Mouse (Mus musculus) lung, embryonic 14.5 days (tissue): ENCODE measurements at regions not wholly inside any gene's neighbourhood (a gene's known extent, or its start where the extent isn't known, plus 50 kb on each side); places are given as distances from the start of the nearest gene placed in this dataset.

Source experiments
- ATAC-seq: fragments of 200-750 bp; cut with Nextera tagmentation; 2 replicates; pipeline ENCODE4 v1.8.0; 2017; ENCODE audit warnings: mild to moderate bottlenecking, moderate TSS enrichment, moderate library complexity; ENCODE audit not compliant: insufficient read depth
- DNase-seq: peaks from one replicate; pipeline ENCODE4 v3.0.0-alpha.2; 2015
- H3K27ac ChIP-seq: fragments of 300-500 bp; sonication (generic); 2 replicates; pipeline ENCODE4 v1.5.1; 2014; ENCODE audit warnings: low read depth, mild to moderate bottlenecking, moderate library complexity
- H3K27me3 ChIP-seq: fragments of 300-500 bp; sonication (generic); 2 replicates; pipeline ENCODE4 v1.6.1; 2014; ENCODE audit warnings: low read length, control low read depth; ENCODE audit not compliant: insufficient read depth
- H3K36me3 ChIP-seq: fragments of 300-500 bp; sonication (generic); 2 replicates; pipeline ENCODE4 v1.6.1; 2014; ENCODE audit warnings: control low read depth; ENCODE audit not compliant: insufficient read depth
- H3K4me1 ChIP-seq: fragments of 300-500 bp; sonication (generic); 2 replicates; pipeline ENCODE4 v1.6.1; 2014; ENCODE audit warnings: antibody characterized with exemption, control low read depth; ENCODE audit not compliant: insufficient read depth
- H3K4me2 ChIP-seq: fragments of 300-500 bp; sonication (generic); 2 replicates; pipeline ENCODE4 v1.6.1; 2014; ENCODE audit warnings: mild to moderate bottlenecking
- H3K4me3 ChIP-seq: fragments of 300-500 bp; sonication (generic); 2 replicates; pipeline ENCODE4 v1.5.1; 2014; ENCODE audit warnings: low read depth, low read length
- H3K9ac ChIP-seq: fragments of 300-500 bp; sonication (generic); 2 replicates; pipeline ENCODE4 v1.6.1; 2014
- H3K9me3 ChIP-seq: fragments of 300-500 bp; sonication (generic); 2 replicates; pipeline ENCODE4 v1.6.1; 2016; ENCODE audit warnings: low read depth, low read length, control low read depth
- CTCF ChIP-seq: IDR thresholded peaks from 2 replicates; pipeline ENCODE4 v1.5.1; 2016; ENCODE audit warnings: antibody characterized with exemption, low read depth
- WGBS: fragments of 180-500 bp; shearing (Covaris S2); extraction: QIAGEN DNeasy Blood & Tissue Kit; methylation state at CpG from one replicate; pipeline ENCODE4 v1.1.7; 2014; 5-methylcytosine and 5-hydroxymethylcytosine counted together

DNA sequence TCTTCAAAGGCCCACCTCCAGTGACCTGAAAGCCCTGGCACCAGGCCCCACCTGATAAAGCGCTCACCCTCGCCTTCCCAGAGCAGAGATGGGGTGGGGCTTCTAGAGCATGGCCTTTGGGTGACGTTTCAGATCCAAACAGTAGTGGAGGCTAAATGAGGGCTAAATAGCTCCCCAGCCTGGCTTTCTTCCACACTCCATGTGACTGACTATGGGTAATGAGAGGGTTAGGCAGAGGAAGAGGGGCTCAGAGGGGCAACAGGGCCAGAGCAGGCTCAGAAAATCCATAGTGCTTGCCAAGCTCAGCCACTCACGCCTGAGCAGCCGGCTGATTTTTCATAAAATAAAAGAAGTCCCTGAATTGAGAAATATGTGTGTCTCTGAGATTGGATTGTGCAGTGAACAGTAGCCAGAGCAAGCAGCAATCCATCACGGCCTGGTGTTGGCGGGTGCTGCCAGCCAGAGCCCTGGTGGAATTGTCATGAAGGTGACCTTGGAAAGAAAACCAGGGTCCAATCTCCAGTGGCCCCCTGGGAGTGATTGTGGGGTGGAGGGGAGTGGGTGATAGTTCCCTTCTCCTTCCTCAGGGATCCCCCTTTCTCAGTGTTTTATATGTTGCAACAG lies 128.9 kb downstream of the Dmrta2 start:
- H3K27ac ChIP-seq: no peak overlapping the region
- ATAC-seq (no peak), DNase-seq (no peak)
- 63% methylated on average over 7 of the region's 7 CpGs for WGBS
- H3K4me3 ChIP-seq: no peak overlapping the region
- no peak overlapping the region for H3K9ac ChIP-seq
- no peaks in the 10 kb centered on the region for H3K9me3 ChIP-seq
- no peaks in the 10 kb centered on the region for H3K36me3 ChIP-seq
- H3K27me3 ChIP-seq: no peaks in the 10 kb centered on the region
- no peaks in the 10 kb centered on the region for H3K4me1 ChIP-seq
- TF ChIP-seq CTCF: no peak
- H3K4me2 ChIP-seq: no peak overlapping the region

DNA sequence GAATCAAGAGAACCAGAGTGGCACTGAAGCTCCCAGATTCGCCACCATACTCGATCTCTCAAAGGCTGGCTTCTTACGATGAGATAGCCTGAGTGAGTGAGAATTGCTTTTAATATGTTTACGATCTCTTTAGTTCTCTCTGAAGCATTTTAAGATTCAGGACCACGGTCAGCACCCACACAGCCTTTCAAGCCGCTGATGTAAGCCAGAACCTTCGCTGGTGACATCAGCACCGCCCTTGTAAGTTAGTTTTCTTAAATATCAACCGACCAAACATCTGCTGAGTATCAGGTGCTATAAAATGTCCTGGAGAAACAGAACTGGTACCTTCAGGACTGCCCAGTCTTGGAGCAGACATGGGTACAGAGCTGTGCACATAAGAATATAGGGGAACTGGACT lies 141.6 kb downstream of the Dmrta2 start:
- Histone ChIP-seq H3K27ac (no peak overlapping the region), H3K4me2 (no peak overlapping the region), H3K36me3 (no peaks in the 10 kb centered on the region), H3K4me3 (no peak overlapping the region), H3K9ac (no peak overlapping the region), H3K9me3 (no peaks in the 10 kb centered on the region), H3K4me1 (no peaks in the 10 kb centered on the region), H3K27me3 (no peaks in the 10 kb centered on the region)
- no peak for ATAC-seq
- no peak for TF ChIP-seq CTCF
- peak; percentile 87 for DNase-seq
- 19% methylated on average over 9 of the region's 9 CpGs for WGBS

DNA sequence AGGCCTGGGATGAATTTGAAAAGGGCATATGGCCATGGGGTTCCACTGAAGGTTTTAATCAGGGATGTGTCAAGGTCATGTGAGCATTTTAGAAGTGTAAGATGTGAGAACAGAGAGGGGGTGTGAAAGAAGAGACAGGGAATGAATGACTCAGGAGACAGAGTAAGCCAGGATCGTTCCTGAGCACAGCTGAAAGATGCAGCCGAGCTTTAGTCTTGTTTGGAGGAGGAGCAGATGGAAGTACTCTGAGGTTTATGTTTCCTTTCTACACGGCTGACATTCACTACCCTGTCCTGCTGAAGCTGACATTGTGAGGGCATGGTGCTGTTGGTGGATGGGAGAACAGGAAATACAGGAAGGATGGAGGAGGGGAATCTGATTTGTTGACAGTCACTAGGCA lies 142.0 kb downstream of the Dmrta2 start:
- Histone ChIP-seq H3K4me2 (no peak overlapping the region), H3K4me3 (no peak overlapping the region), H3K9me3 (no peaks in the 10 kb centered on the region), H3K36me3 (no peaks in the 10 kb centered on the region), H3K27ac (no peak overlapping the region), H3K4me1 (no peaks in the 10 kb centered on the region), H3K9ac (no peak overlapping the region), H3K27me3 (no peaks in the 10 kb centered on the region)
- DNase-seq (no peak), ATAC-seq (no peak)
- no peak for TF ChIP-seq CTCF
- 36% methylated on average over 3 of the region's 3 CpGs for WGBS

DNA sequence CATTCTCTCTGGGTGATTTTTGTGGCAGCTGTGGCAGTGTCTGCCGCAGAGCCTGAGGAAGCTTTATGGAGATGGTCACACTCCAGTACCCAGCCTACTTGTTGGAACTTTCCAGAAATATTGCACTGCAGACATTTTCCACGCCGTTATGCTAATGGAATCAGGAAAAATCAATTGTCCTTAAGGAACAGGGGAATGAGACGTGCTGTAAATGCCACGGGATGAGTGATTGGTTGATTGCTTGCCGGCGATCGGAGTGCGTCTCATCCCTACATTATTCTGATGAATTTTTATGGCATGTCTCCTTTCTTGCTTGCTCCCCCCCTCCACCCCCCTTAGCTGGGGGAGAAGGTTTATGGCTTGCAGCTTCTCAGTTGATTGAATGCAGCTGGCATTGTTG lies 142.9 kb downstream of the Dmrta2 start:
- Histone ChIP-seq H3K9me3 (no peaks in the 10 kb centered on the region), H3K27me3 (no peaks in the 10 kb centered on the region), H3K36me3 (no peaks in the 10 kb centered on the region), H3K4me2 (no peak overlapping the region), H3K4me1 (no peaks in the 10 kb centered on the region), H3K4me3 (no peak overlapping the region), H3K9ac (no peak overlapping the region), H3K27ac (no peak overlapping the region)
- TF ChIP-seq CTCF: no peak
- 63% methylated on average over 9 of the region's 9 CpGs for WGBS
- no peak for ATAC-seq
- DNase-seq: no peak

DNA sequence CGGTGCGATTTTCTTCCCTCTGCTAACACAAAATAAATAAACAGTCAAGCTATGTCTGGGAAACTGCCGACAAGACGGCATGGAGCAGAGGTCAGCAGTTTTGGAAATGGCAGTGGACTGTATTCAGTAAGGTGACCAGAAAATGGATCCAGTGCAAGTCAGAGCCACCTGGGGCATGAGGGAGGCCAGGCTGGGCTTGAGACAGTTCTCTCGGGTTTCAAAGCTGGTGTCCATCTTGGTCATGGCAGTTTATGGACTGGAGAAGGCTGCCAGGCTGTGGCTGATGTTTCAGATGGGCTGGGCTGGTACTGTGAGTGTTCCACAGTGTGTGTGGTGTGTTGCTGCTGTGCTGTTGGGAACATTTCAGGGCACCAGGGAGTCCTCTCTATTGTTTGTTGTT lies 143.6 kb downstream of the Dmrta2 start:
- Histone ChIP-seq H3K4me2 (no peak overlapping the region), H3K27me3 (no peaks in the 10 kb centered on the region), H3K27ac (no peak overlapping the region), H3K9ac (no peak overlapping the region), H3K36me3 (no peaks in the 10 kb centered on the region), H3K4me1 (no peaks in the 10 kb centered on the region), H3K4me3 (no peak overlapping the region), H3K9me3 (no peaks in the 10 kb centered on the region)
- no peak for TF ChIP-seq CTCF
- ATAC-seq (no peak), DNase-seq (no peak)
- WGBS: 22% methylated on average over 5 of the region's 5 CpGs

DNA sequence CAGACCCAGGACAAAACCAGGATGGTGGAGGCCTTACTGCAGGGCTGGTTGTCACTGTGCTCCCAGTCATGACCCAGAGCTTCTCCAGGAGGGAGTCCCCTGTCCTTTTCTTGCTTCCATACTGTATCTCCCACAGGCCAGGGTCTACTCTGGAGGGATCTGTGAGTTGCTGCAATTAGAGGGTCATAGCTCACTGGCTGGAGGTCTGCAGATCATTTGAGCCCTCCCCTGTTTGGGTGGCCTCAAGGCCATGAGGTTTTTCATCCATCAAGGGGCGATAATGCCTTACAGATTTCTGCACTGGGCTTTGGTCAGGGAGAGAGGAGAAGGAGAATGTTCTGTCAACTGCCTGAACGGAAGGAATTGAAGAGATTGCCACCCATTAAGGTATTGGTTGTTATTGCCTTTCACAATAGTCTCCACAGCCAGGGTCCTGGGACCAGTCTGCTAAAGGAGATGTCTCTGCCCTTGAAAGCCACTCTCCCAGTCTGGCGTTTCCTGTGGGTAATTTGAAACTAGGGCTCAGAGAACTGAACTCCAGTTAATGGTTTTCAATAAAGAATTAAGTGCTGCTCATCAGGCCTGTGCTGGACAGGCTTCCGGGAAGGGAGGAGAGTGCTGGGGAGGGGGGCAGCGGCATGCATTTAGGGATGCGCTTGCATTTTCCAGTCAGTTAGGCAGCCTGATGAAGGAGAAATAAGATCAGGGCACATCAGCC lies 147.4 kb downstream of the Dmrta2 start:
- TF ChIP-seq CTCF: no peak
- ATAC-seq: no peak
- no peaks in the 10 kb centered on the region for H3K36me3 ChIP-seq
- H3K4me3 ChIP-seq: no peak overlapping the region
- no peak overlapping the region for H3K9ac ChIP-seq
- H3K4me2 ChIP-seq: no peak overlapping the region
- no peak for DNase-seq
- 48% methylated on average over 6 of the region's 6 CpGs for WGBS
- H3K27me3 ChIP-seq: no peaks in the 10 kb centered on the region
- H3K9me3 ChIP-seq: no peaks in the 10 kb centered on the region
- H3K27ac ChIP-seq: no peak overlapping the region
- no peaks in the 10 kb centered on the region for H3K4me1 ChIP-seq

DNA sequence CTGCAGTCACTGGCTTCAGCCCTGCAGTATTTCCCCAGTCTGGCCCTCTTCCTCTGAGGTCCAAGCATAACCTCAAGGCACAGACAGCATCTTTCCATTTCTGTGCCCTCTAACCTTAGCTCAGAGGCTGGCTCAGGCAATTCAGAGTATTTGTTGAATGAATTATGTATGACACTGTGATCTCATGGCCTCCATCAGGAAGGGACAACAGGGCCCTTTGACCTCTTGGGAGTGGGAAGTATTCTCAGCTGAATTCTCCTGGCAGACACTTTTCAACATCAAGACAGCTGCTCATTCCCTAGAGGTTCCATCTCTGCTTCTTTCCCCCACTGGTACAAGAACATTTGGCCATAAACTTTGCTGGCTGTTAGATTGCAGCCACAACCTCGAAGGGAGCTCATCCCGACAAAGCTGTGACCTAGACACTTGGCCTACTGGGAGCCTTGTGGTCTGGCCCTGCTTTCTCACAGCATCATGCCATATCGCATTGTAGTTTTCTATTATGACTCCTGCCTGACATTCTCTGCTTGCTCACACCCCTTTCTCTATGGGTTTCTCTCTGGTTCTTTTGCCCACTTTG lies 150.2 kb downstream of the Dmrta2 start:
- WGBS: 74% methylated on average over 3 of the region's 3 CpGs
- Histone ChIP-seq H3K4me2 (no peak overlapping the region), H3K4me3 (no peak overlapping the region), H3K36me3 (no peaks in the 10 kb centered on the region), H3K27ac (no peak overlapping the region), H3K27me3 (no peaks in the 10 kb centered on the region), H3K4me1 (no peaks in the 10 kb centered on the region), H3K9me3 (no peaks in the 10 kb centered on the region), H3K9ac (no peak overlapping the region)
- TF ChIP-seq CTCF: no peak
- DNase-seq: peak; percentile 6
- no peak for ATAC-seq
